Mouse (Mus musculus): Measurements from ENCODE around the gene Cyren.

DNA sequence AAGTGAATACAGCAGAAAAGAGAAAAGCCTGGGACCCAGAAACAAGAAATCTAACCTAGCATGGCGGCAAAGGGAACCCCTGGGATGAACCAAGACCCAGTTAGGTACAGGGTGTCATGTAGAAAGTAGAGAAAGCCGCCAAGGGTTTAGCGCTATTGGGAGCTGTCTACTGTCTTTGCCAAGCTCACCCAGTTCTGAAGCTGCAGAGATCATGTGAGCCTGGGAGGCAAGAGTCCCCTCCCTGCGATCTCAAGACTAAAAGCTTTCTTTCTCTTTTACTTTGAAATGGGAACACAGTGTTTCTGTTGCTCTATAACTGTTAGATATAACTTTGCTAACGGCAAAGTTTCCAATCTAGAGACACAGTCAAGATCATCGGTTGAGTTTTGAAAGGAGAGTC lies 15.5 kb downstream of the Cyren start:
- no peak for TF ChIP-seq CEBPB (IDR thresholded peaks at IDR 0.05; ENCODE audit: low read depth)
- no peak for TF ChIP-seq CTCF (IDR thresholded peaks at IDR 0.05; ENCODE audit: control insufficient read depth, insufficient read depth, insufficient read length)
- TF ChIP-seq USF1 (IDR thresholded peaks at IDR 0.05; ENCODE audit: low read depth) = no peak
- TF ChIP-seq MAX (IDR thresholded peaks at IDR 0.05) = no peak
- TF ChIP-seq FOSL1 (IDR thresholded peaks at IDR 0.05; ENCODE audit: insufficient read depth, low read length, poor library complexity, severe bottlenecking) = no peak
- no peak for TF ChIP-seq MYOG (IDR thresholded peaks at IDR 0.05; ENCODE audit: control insufficient read depth, extremely low read depth, insufficient read length)
- TF ChIP-seq MYOD1 (IDR thresholded peaks at IDR 0.05; ENCODE audit: control insufficient read depth, insufficient read length, low read depth) = no peak

Measured in C2C12 (cell line).